Mouse (Mus musculus) heart, postnatal 10 days (tissue): ENCODE measurements around the gene Vars. TPM values are rescaled to one million over a fixed set of nuclear protein-coding genes. Genes with fewer than 3 reads are reported as not detected.

Experiments used
- DNase-seq, 2 experiments: peaks; one replicate each; pipeline ENCODE4 v3.0.0; 2021
- intact Hi-C: fragments of 180-260 bp; cut with DNase I; formaldehyde crosslinking; loops from one replicate; pipeline ENCODE4 v1.15.1; 2025
- total RNA-seq, 2 experiments: library from RNA; stranded (reverse); gene quantifications; 2 replicates each; pipeline ENCODE4 v1.2.3; 2021

Vars gene
- total RNA-seq, 2 experiments from 2014 or later: 34.5 to 35.6 TPM

DNA sequence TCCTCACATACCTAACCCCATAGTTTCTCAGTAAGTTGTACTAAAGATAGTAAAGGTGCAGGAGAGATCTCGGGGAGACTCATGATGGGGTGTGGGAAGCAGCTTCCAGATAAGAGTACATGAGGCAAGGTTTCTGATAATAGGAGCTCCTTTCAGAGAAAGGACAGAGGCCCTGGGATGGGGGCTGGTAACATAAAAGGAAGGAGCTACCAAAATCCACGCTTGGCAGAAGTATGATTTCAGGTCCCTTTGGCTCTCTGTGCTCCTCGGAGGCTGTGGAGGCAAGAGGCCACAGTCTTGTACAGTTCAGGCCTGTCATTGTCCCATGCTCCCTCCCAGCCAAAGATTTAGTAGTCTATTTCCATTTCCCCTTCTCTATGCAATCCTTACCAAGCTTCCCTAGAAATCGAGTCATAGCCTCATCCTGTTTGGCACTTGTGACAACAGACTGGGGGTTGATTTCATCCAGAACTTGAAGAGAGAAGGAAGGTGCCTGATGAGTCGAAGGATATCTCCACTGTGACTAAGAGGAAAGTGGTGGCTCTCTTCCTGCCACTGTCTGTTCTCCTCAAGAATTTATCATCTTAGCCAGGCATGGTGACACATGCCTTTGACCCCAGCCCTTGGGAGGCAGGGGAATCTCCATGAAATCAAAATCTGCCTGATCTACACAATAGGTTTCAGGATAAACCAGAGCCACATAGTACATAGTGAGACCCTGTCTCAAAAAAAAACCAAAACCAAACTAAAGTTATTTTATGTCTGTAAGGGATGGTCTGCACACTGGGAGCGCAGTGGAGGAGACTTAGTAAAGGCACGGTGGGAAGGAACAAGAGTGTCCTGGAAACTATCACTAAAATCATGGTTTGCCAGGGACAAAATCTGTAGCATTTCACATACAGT is 44.4 kb downstream of the Vars start:
- intact Hi-C loops: loop anchor here (2.0 kb wide), 1 partner anchor 16 kb away; the partner anchor contains the start of gene Sapcd1
- no peak for DNase-seq

DNA sequence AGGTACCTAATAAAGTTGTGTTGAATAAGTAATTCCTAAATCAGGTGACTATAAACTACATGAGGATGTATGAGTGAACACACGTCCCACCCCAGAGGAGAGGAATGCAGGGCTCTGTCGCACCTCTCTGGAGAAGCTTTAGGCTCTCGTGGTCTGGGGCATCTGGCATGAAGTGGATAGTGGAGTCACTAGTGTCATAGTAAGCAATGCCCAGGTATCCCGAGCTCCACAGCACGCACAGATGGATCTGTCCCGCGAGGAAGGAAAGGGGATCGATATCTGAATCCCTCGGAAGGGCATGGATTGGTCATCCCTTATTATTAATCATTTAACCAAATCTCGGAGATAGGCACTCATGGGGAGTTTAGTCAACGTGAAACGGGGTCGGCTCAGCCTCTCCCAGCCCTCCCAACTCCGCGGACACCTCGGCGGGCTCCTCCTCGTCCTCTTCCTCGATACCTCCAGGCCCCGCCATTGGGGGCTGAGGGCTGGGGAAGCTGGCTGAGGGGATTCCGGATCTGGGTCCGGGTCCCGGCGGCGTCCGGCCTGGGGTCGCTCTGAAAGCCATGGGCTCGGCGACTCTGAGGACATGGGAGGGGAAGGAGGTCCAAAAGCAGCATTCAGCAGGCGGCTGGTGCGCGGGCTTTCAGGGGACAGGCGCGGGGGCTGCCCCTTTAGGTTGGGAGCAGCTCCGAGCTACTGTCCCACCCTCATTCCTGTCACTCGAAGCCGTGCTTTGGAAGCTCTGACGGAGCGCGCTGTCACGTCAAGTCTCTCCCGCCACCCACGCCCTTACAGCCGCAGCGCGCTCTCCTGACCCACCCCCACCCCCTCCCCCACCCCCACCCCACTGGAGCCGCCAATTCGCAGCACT is 45.3 kb downstream of the Vars start:
- no peak for DNase-seq
- intact Hi-C loops: loop anchor here (2.0 kb wide), 1 partner anchor 17 kb away; the partner anchor contains the start of gene Sapcd1

DNA sequence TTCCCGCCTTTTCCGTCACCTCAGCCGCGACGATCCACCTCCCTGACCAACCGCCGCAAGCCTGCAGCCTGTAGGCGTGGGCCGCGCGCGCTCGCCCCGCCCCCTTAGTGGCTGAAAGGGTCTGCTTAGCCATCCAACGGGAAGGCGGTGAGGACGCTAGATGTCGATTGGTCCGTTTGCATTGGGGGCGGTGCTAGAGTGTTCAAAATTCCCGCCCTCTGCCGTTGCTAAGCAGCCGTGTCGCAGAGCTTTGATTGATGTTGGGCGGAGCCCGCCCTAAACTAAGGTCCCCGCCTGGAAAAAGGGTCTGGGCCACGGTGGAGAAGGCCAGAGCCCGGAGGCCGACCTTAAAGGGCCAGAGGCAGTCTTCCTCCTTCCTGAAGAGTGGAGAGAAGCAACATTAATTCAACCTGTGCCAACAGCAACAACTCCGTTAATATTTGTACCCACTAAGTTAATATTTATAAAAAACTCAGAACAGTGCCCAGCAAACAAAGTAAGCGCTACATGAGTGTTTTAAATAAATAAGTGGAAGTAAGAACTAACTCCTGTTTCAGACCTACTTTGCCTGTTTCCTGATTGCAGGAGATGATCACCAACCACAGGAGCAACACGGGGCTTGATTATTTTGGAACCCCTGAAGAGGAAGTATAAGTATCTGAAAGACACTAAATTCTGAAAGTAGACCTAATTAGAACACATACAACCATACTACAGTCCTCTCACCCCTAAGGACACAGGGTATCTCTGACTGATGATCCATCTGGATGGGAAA is 46.1 kb downstream of the Vars start, which contains the start of gene Msh5:
Gene Msh5, minus strand, starts transcription at position 65 of the 775 bp plus-strand sequence.
- intact Hi-C loops: no loop called here
- peak; percentile 99 for DNase-seq

DNA sequence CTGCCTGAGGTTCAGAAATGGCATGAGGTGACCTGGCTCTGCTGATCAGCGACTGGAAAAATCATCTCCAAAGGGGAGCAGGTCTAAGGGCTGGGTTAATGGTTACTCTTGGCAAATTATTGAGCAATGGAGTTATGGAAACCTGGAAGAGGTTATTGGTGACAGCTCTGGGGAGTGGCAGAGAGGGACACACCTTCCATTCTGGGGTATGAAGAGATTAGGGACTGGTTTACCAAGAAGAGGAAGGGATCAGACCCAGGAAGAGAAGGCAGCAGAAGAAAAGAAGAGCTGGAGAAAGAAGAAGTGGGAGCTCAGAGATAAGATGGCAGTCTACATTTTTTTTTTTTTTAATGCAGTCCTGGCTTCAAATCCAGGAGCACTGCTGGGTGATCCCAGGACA is 46.9 kb downstream of the Vars start:
- intact Hi-C loops: no loop called here
- no peak for DNase-seq

DNA sequence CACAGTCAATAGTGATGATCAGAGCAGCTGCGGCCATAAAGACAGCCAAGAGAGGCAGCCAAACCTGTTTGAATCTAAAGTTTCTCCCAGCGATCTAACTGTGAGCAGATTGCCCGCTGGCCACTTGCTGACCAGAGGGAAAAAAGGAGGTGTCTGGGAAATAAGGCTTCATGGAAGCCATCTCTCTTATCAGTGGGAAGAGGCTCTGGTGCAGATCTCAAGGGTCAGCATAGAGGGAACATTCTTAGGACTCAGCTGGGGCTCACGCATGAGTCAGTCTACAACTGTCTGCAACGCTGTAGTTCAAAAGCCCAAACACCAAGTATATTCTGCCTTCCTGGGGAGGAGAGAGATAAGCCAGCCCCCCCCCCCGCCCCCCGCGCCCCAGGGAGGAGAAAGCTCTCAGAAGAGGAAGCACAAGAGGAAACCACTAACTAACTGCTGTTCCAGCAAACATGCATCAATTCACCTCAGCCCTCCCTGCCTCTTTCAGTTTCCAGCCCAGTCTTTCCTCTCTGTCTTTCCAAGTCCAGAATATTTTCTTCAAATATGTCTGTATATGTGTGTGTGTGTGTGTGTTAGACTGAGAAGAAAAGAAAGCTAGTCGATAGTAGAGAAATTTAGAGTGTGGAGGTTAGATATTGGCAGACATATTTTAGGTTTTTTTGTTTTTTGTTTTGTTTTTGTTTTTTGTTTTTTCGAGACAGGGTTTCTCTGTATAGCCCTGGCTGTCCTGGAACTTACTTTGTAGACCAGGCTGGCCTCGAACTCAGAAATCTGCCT is 47.6 kb downstream of the Vars start:
- peak; percentile 64 to 68 for DNase-seq
- intact Hi-C loops: no loop called here

DNA sequence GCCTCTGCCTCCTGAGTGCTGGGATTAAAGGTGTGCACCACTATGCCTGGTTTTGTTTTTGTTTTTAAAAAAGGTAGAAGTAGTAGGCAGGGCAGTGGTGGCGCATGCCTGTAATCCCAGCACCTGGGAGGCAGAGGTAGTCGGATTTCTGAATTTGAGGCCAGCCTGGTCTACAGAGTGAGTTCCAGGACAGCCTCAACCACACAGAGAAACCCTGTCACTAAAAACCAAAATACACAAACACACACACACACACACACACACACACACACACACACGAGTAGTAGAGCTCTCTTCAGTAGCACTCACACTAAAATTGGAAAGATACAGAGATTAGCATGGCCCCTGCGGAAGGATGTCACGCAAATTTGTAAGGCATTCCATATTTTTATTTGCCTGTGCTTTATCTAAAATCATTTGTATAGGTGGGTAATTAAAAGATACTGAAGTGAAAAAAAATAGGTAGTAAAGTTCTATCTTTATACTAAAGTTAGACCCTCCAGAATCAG is 48.2 kb downstream of the Vars start:
- no peak for DNase-seq
- intact Hi-C loops: no loop called here

DNA sequence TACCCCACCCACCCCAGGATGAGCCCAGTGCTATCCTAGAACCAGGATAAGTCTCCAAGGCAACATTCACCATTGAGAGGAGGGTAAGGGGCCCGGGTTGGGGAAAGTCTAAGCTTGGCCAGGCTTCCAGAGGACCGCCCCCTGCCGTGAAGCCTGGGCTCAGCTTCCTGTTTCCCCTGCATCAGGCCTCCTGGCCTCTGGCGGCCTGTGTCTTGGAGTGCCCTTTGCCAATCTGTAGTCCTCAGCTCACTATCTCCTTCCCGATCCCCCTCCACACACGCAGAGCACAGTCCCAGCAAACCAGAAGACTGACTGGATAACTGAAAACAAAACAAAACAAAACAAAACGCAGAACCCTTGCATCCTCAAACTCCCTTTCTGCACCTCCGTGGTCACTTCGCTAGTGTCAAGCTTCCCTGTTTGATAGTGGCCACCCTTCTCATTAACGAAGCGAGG is 48.8 kb downstream of the Vars start, which contains the start of gene Clic1:
Gene Clic1, plus strand, starts transcription at position 406 of the 456 bp plus-strand sequence.
- intact Hi-C loops: no loop called here
- DNase-seq: peak; percentile 70 to 71

DNA sequence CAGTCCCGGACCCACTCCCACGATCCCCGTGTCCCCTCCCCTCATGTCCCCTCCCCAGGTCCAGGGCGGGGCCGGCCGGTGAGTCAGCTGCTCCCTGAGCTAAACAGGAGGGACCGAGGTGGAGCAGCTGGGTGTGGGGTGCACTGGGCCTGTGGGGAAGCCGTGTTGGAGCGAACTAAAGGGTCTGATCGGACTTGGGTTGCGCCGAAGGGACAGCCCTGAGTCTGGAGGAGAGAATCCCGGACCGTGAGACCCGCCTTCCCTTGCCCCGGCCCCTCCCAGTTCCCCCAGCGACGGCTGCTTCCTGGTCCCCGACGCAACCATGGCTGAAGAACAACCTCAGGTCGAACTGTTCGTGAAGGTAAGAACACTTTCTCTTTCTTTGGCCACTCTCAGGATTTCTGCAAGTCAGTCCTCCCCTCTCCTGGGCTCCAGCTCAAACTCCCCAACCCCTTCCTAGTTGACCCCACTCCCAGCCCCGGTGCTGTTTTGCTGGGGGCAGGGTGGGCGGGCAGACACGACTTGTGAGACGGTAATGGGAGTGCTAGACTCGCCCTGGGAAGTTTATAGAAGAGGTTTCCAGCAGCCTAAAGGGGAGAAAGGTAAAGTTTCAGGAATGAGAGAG is 49.5 kb downstream of the Vars start:
- DNase-seq: peak; percentile 87
- intact Hi-C loops: no loop called here

DNA sequence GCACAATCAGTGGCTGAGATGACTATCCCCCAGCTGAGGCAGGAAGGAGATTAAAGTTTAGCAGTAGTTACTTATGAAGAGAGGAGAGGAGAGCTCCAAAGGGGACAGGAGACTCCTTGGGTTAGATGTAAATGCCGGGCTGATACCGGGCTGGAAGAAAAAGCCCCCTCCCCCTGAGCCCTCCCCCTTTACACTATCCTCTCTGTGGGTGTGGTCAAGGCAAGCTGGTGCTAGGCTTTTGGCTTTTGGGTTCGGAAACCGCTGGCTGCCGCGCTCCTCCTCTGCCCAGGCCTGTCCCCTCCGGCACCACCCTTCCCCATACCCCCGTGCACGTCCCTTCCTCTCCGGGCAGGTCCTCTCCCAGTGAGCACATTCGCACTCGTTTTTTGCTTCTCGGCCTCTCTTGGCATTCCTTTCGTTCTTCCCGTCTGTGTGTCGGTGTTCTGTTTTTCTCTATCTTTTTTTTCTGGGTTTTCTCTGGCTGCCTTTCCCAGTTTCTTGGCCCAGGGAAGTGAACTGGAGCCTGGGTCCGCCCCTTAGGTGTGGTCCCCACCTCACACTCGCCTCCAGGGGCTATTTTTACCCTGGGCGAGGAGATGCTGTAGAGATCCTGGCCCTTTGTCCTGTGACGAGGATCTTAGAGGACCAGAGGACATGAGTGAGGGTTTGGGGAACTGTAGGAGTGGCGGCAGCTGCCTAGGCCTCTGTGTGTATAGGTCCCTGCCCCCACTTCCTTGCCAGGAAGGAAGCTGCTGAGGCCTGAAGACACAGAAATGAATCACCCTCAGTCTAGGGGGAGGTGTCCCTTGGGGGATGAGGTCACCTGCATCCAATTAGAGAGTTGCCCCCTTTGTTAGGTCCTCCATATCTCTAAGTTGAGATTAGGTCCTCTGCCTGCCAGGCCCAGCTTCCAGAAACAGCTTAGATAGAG is 50.6 kb downstream of the Vars start:
- intact Hi-C loops: no loop called here
- peak; percentile 90 to 91 for DNase-seq

DNA sequence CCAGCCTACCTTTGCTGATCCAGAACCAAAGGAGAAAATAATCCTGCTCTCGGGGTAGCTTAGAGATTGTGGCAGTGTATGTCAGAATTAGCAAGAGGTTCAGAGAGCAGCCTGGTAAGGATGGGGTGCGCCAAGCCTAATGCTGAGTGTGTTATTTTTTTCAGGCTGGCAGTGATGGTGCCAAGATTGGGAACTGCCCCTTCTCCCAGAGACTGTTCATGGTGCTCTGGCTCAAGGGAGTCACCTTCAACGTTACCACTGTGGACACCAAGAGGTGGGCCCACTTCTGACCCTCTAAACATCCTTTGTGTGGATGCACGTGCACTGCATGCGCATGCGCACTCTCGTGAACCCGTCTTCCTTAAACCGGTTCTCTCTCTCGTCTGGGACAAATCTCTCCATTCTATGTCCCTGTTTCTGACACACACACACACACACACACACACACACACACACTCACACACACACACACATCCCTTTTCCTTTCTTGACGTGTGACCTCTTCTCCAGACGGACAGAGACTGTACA is 51.5 kb downstream of the Vars start:
- intact Hi-C loops: no loop called here
- DNase-seq: no peak

DNA sequence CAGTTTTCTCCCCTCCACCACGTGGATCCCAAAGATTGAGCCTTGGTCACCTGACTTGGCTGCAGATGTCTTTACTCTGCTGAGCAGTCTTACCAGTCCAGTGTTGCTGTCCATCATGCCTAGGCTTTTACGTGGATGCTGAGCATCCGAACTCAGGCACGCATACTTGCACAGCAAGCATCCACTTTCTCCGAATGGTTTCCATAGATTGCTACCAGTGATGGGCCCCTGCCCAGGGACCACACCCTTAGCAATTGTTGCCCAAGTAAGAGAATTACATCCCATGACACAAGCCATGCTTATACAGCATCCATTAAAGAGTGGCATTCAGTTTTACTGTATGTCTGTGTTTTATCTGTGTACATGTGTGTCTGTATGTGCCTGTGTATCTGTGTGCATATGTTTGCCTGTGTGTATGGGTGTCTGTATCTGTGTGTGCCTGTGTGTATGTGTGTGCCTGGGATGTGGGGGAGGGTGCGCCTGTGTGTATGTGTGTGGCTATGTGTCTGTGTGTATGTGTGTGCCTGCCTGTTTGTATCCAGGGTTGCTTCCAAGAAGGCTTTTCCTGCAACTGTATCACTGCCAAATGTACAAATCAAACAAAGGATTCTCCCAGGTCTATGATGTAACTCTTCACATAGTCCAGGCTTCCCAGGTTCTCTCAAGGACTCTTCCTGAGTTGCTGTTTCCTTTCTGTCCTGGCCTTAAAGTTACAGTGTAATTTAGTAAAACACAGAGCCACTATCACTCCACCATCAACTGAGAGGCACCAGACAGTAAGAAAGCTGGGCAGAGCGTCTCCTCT is 55.1 kb downstream of the Vars start:
- intact Hi-C loops: no loop called here
- no peak for DNase-seq

DNA sequence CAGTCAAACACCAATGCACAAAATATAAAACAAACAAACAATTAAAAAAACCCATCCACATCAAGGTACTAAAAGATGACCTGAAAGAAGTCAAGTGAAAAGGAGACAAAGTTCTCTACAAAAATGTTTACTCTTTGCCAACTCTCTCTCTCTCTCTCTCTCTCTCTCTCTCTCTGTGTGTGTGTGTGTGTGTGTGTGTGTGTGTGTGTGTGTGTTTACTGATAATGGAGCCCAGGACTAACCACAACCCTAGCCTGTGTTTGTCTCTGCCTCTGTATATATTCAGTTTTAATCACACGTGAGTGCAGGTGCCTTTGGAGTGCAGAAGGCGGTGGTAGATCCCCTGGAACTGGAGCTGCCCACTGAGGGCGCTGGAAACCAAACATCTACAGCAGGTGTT is 56.3 kb downstream of the Vars start:
- intact Hi-C loops: no loop called here

DNA sequence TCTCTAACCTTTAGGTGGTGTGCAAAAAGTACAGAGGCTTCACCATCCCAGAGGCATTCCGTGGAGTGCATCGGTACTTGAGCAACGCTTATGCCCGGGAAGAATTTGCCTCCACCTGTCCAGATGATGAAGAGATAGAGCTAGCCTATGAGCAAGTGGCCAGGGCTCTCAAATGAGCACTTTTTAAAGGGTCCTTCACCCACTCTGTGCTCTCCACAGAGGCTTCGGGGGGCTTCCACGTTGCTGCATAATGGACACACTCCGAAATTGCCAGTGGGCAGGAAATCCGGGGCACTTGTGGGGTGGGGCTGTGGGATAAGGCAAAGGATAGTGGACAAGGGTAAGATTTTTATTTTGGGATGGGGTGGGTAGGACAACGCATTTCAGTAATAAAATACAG is 57.5 kb downstream of the Vars start:
- DNase-seq: no peak
- intact Hi-C loops: loop anchor here (2.0 kb wide), 1 partner anchor 30 kb away; the partner anchor contains the start of gene Abhd16a

More for the DNA sequence above, 56.3 kb downstream of the Vars start:
- no peak for DNase-seq

DNA sequence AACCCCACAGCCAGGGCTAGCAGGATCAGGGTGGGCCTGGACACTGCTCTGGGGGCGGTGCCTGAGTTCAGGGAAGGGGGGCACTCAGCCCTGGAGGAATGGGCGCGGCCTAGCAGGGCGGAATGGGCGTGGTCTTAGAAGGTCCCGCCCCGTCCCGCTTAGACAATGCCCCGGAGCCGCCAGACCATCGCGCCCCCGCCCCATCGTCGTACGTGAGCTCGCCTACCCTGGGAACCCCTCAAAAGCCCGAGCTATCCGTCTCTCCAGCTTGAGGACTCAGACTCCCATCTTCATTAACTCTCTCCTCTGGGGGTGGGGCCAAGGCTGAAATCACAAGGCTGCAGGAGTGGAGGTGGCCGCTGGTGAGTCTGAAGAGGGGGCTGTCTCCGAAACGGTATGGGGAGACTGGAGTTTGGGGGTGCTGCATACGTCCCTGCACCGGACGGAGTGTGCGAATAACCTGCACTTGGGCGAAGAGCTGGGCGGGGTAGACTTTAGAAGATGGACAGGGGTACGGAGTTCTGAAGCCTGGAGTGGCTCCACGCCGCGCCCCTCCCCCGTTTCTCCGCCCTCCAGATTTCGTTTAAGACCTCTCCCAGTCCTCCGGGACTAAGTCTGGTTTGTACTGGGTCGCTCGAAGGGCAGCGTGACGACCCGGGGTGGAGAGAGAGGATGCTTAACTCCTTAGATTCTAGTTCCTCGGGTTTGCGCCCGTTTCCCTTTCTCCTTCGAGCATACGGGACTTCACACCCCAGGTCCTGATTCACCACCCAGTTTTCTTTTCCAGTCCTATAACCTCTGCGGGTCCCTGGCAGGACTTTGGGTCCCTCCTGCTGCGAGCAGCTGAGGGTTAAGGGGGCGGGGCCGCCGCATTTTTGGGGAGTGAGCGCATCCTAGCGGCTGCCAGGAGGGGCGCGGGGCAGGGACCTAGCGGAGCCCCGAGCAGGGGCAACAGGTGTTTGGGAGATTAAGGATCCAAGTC is 58.4 kb downstream of the Vars start, which contains the start of gene Ddah2:
Gene Ddah2, plus strand, starts transcription at position 125 of the 982 bp plus-strand sequence.
- intact Hi-C loops: loop anchor here (1.0 to 2.0 kb wide), 2 partner anchors 30 to 38 kb away; partner anchors contain the start of gene Abhd16a
- DNase-seq: peak; percentile 95

DNA sequence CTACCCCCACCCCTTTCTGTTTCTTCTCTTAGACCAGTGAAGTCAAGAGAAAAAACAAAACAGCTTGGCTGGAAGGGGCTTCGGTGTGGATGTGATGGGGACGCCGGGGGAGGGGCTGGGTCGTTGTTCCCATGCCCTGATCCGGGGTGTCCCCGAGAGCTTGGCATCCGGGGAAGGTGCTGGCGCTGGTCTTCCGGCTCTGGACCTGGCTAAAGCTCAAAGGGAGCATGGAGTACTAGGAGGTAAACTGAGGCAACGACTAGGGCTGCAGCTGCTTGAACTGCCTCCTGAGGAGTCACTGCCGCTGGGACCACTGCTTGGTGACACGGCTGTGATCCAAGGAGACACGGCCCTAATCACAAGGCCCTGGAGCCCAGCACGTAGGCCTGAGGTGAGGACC is 59.3 kb downstream of the Vars start:
- intact Hi-C loops: loop anchor here (5.0 kb wide), 1 partner anchor 47 kb away; the partner anchor contains the start of gene Ly6g5c
- DNase-seq: no peak
